Mouse (Mus musculus) hindbrain, postnatal 0 days (tissue): ENCODE measurements around the gene A930018P22Rik. TPM values are rescaled to one million over a fixed set of nuclear protein-coding genes. Genes with fewer than 3 reads are reported as not detected.

ENCODE experiments used
- ATAC-seq: fragments of 200-750 bp; cut with Nextera tagmentation; 2 replicates; pipeline ENCODE4 v1.8.0; 2017; ENCODE audit warnings: mild to moderate bottlenecking, moderate TSS enrichment, moderate library complexity
- DNase-seq: peaks from one replicate; pipeline ENCODE4 v3.0.0-alpha.2; 2015; ENCODE audit warnings: low spot score
- H3K27ac ChIP-seq: fragments of 300-500 bp; sonication (generic); 2 replicates; pipeline ENCODE4 v1.5.1; 2014; ENCODE audit warnings: mild to moderate bottlenecking
- H3K27me3 ChIP-seq: fragments of 300-500 bp; sonication (generic); 2 replicates; pipeline ENCODE4 v1.6.1; 2014; ENCODE audit warnings: low read length, mixed read lengths; ENCODE audit not compliant: insufficient read depth
- H3K36me3 ChIP-seq: fragments of 300-500 bp; sonication (generic); 2 replicates; pipeline ENCODE4 v1.6.1; 2014; ENCODE audit warnings: low read length, mixed read lengths; ENCODE audit not compliant: insufficient read depth
- H3K4me1 ChIP-seq: fragments of 300-500 bp; sonication (generic); 2 replicates; pipeline ENCODE4 v1.6.1; 2014; ENCODE audit warnings: antibody characterized with exemption, low read length, mixed read lengths; ENCODE audit not compliant: insufficient read depth
- H3K4me2 ChIP-seq: fragments of 300-500 bp; sonication (generic); 2 replicates; pipeline ENCODE4 v1.6.1; 2014; ENCODE audit warnings: low read depth, mild to moderate bottlenecking, low read length, moderate library complexity, mixed read lengths
- H3K4me3 ChIP-seq: fragments of 300-500 bp; sonication (generic); 2 replicates; pipeline ENCODE4 v1.5.1; 2014; ENCODE audit warnings: low read length
- H3K9ac ChIP-seq: fragments of 300-500 bp; sonication (generic); replicated peaks from 2 replicates; pipeline ENCODE4 v1.6.1; 2014; ENCODE audit warnings: mild to moderate bottlenecking, low read length, moderate library complexity, mixed read lengths
- H3K9me3 ChIP-seq: fragments of 300-500 bp; sonication (generic); 2 replicates; pipeline ENCODE4 v1.6.1; 2016; ENCODE audit warnings: low read length, mixed read lengths
- CTCF ChIP-seq: IDR thresholded peaks from 2 replicates; pipeline ENCODE4 v1.5.1; 2016; ENCODE audit warnings: antibody characterized with exemption, control low read depth, low read depth
- WGBS: fragments of 180-500 bp; shearing (Covaris S2); extraction: QIAGEN DNeasy Blood & Tissue Kit; methylation state at CpG from one replicate; pipeline ENCODE4 v1.1.7; 2014; 5-methylcytosine and 5-hydroxymethylcytosine counted together
- polyA plus RNA-seq: library from polyadenylated mRNA; unstranded; fragments of >200 nt; fragmentation: Nextera tagmentation; extraction: Ambion mirVana; gene quantifications from 2 replicates; pipeline ENCODE4 v1.2.1, GENCODE M21; 2015
- total RNA-seq: library from RNA; depleted of rRNA; stranded (reverse); fragments of >200 nt; gene quantifications from 2 replicates; pipeline ENCODE4 v1.2.3, GENCODE M21; 2014

The A930018P22Rik gene
- total and polyA plus RNA-seq, 2 experiments from 2014 or later, result 0.31 TPM; not detected in 1

GRCm38 (mm10) chr2:104142140-104142539 lies 19.6 kb downstream of the A930018P22Rik start:
- Histone ChIP-seq H3K36me3 (no peaks in the 10 kb centered on the region), H3K4me2 (no peak overlapping the region)
- 92% methylated on average over 8 of the region's 8 CpGs for WGBS

DNA sequence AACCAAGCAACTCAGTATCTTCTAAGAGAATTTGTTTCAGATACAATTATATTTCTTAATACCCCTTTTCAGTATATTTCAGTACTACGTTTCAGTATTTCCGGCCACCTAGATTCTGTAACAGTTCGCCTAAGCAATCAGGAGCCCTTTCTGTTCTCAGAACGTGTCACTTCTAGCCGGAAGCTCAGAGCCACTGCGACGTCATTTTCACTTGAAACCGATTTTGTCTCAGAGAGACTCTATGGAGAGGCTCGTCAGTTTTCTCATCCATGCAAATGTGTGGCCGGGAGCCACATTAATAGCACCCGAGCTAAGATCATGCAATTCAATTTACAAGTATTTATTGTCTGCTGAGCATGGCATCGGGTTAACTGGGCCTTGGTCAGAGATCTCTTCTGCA lies 21.4 kb downstream of the A930018P22Rik start:
- H3K9me3 ChIP-seq, result no peaks in the 10 kb centered on the region
- TF ChIP-seq CTCF, result no peak
- DNase-seq (no peak), ATAC-seq (no peak)
- H3K4me3 ChIP-seq, result no peak overlapping the region
- H3K4me2 ChIP-seq, result no peak overlapping the region
- no peaks in the 10 kb centered on the region for H3K27me3 ChIP-seq
- 82% methylated on average over 12 of the region's 12 CpGs for WGBS
- H3K36me3 ChIP-seq, result peaks cover 3% of the 10 kb centered on the region; the same call in 1 of the 2 replicates
- H3K9ac ChIP-seq, result no peak overlapping the region
- H3K27ac ChIP-seq, result no peak overlapping the region
- H3K4me1 ChIP-seq, result no peaks in the 10 kb centered on the region

More at GRCm38 (mm10) chr2:104142140-104142539, 19.6 kb downstream of the A930018P22Rik start:
- no peak overlapping the region for H3K9ac ChIP-seq
- TF ChIP-seq CTCF, result no peak
- H3K27ac ChIP-seq, result no peak overlapping the region
- DNase-seq (no peak), ATAC-seq (no peak)
- no peaks in the 10 kb centered on the region for H3K4me1 ChIP-seq
- no peaks in the 10 kb centered on the region for H3K9me3 ChIP-seq
- H3K4me3 ChIP-seq, result no peak overlapping the region
- H3K27me3 ChIP-seq, result no peaks in the 10 kb centered on the region

GRCm38 (mm10) chr2:104145983-104146382 lies 23.4 kb downstream of the A930018P22Rik start:
- no peak overlapping the region for H3K4me3 ChIP-seq
- WGBS, result 85% methylated on average over 1 of the region's 1 CpGs
- peaks cover 4% of the 10 kb centered on the region for H3K36me3 ChIP-seq
- H3K9me3 ChIP-seq, result no peaks in the 10 kb centered on the region
- no peak for TF ChIP-seq CTCF
- H3K4me1 ChIP-seq, result no peaks in the 10 kb centered on the region
- DNase-seq, result no peak
- ATAC-seq, result no peak
- no peak overlapping the region for H3K27ac ChIP-seq
- no peak overlapping the region for H3K4me2 ChIP-seq
- no peak overlapping the region for H3K9ac ChIP-seq
- no peaks in the 10 kb centered on the region for H3K27me3 ChIP-seq

GRCm38 (mm10) chr2:104147910-104148561 lies 25.5 kb downstream of the A930018P22Rik start:
- H3K27me3 ChIP-seq, result no peaks in the 10 kb centered on the region
- no peak for TF ChIP-seq CTCF
- no peaks in the 10 kb centered on the region for H3K4me1 ChIP-seq
- H3K4me3 ChIP-seq, result no peak overlapping the region
- H3K9ac ChIP-seq, result no peak overlapping the region
- no peak overlapping the region for H3K4me2 ChIP-seq
- H3K27ac ChIP-seq, result no peak overlapping the region
- ATAC-seq (no peak), DNase-seq (no peak)
- peaks cover 22% of the 10 kb centered on the region for H3K36me3 ChIP-seq
- 72% methylated on average over 4 of the region's 4 CpGs for WGBS
- H3K9me3 ChIP-seq, result no peaks in the 10 kb centered on the region

- Histone ChIP-seq H3K27me3 (no peaks in the 10 kb centered on the region), H3K4me2 (no peak overlapping the region), H3K4me3 (no peak overlapping the region), H3K27ac (no peak overlapping the region), H3K9ac (no peak overlapping the region), H3K9me3 (no peaks in the 10 kb centered on the region), H3K36me3 (peaks cover 22% of the 10 kb centered on the region), H3K4me1 (no peaks in the 10 kb centered on the region)
- ATAC-seq (no peak), DNase-seq (no peak)
- TF ChIP-seq CTCF, result no peak
- WGBS, result 87% methylated on average over 6 of the region's 6 CpGs
Observed at GRCm38 (mm10) chr2:104150608-104151397, 28.2 kb downstream of the A930018P22Rik start.

DNA sequence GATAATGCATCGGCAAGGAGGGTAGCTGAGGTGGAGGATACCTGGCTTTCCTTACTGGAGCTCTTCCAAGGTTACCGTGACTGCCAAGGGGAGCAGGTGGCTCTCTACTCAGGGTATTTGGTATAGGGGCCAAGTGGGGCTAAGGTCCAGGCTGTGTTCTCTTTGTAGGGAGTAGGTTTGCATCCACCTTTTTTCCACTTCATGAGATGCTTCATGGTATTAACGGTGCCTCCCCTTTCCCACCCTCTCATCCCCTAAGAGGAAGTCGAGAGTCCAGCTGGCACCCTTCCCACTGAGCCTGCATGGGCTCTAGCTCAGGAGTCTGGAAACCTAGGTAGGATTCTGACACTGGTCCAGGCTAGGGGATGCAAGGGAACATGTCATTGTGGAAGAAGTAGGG lies 30.8 kb downstream of the A930018P22Rik start:
- Histone ChIP-seq H3K4me3 (no peak overlapping the region), H3K27me3 (no peaks in the 10 kb centered on the region), H3K27ac (no peak overlapping the region), H3K9ac (no peak overlapping the region), H3K4me1 (no peaks in the 10 kb centered on the region), H3K4me2 (no peak overlapping the region), H3K9me3 (no peaks in the 10 kb centered on the region), H3K36me3 (peaks cover 19% of the 10 kb centered on the region; the same call in 1 of the 2 replicates)
- WGBS, result 68% methylated on average over 4 of the region's 4 CpGs
- DNase-seq (peak; percentile 15), ATAC-seq (no peak)
- no peak for TF ChIP-seq CTCF
